Mouse (Mus musculus): ENCODE data around the gene Rtel1.

GRCm38 (mm10) chr2:181273829-181274228 is 45.7 kb upstream of the Rtel1 start:
- TF ChIP-seq CTCF (IDR thresholded peaks at IDR 0.05; ENCODE audit: borderline replicate concordance, extremely low read depth, insufficient read depth, insufficient read length) (no peak), POLR2A (IDR thresholded peaks at IDR 0.05; ENCODE audit: borderline replicate concordance, extremely low read depth, insufficient read depth, insufficient read length, poor library complexity, severe bottlenecking) (no peak)
